Mouse (Mus musculus) thymus, adult 2 months (tissue): ENCODE results near the gene Cdk14.

Experiments
- CTCF ChIP-seq: fragments of 200-500 bp; IDR thresholded peaks from 2 replicates; pipeline ENCODE4 v1.5.1; 2012; ENCODE audit warnings: mild to moderate bottlenecking, control low read depth, low read length, moderate library complexity, borderline replicate concordance; ENCODE audit not compliant: control insufficient read depth, poor library complexity, insufficient read depth; ENCODE audit errors: extremely low read depth
- POLR2A ChIP-seq: fragments of 200-500 bp; IDR thresholded peaks from 2 replicates; pipeline ENCODE4 v1.6.1; 2012; ENCODE audit warnings: mild to moderate bottlenecking, low read length, control low read depth, moderate library complexity; ENCODE audit not compliant: control insufficient read depth, poor library complexity, insufficient read depth; ENCODE audit errors: extremely low read depth

- no peak for TF ChIP-seq CTCF
- no peak for TF ChIP-seq POLR2A
Measured at GRCm38 (mm10) chr5:4918376-4918775, 501.7 kb downstream of the Cdk14 start.
